Mouse (Mus musculus): Measurements from ENCODE around the gene Anks1b.

- TF ChIP-seq CTCF (IDR thresholded peaks at IDR 0.05; ENCODE audit: low read depth) (no peak), EP300 (optimal IDR thresholded peaks at IDR 0.05) (no peak)
These were observed 986.6 kb downstream of the Anks1b start for GRCm38 (mm10) chr10:90859665-90860523.
